Mouse (Mus musculus) stomach, postnatal 0 days (tissue): ENCODE measurements around the gene Rexo4.

Source experiments
- CTCF ChIP-seq: IDR thresholded peaks from 2 replicates; pipeline ENCODE4 v1.5.1; 2016; ENCODE audit warnings: antibody characterized with exemption, low read depth, mild to moderate bottlenecking, moderate library complexity
- EP300 ChIP-seq: optimal IDR thresholded peaks from 2 replicates; pipeline ENCODE3; 2016; ENCODE audit warnings: antibody characterized with exemption

DNA sequence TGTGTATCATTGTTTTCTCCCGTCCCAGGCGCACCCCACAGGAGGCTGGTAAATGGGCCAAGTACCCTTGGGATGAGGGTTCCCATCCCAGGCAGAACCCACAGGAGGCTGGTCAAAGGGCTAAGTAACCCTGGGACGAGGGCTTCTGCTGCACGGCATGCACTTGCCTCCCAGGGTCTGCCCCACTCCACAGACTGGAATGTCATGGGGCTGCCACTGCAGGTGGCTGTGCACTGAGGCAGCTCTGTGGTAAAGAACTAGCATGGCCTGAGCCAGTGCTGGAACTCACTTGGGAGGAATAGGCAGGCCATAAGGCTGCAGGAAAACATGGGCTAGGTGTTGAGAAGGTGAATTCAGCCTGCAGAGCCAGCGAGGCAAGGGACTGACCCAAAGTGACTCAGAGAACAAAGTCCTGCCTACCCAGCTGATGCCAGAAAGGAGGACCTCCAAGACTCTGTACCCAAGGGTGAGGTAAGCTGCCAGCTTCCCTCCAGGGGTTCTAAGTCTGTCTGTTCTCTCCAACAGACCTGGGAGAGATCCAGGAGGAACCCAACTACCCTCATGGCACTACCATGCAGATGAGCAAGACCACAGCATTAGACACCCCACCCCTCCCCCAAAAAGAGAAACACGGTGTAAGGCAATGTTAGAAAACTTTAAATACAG is 43.9 kb downstream of the Rexo4 start:
- TF ChIP-seq CTCF (no peak), EP300 (no peak)
